Mouse (Mus musculus) inflammation-experienced regulatory T-cells, adult 6 months (primary cell): ENCODE data around the gene Mettl27. TPM values are rescaled to one million over a fixed set of nuclear protein-coding genes. Genes with fewer than 3 reads are reported as not detected.
"Not testable (repeated sequence)": the region's sequence is repeated elsewhere in the genome, so short reads cannot be mapped to it uniquely, and the experiment has no call there.

Experiments
- ATAC-seq: one replicate; pipeline ENCODE4 v1.8.0; 2017
- polyA plus RNA-seq, 3 experiments: library from polyadenylated mRNA; unstranded; fragments of 100-300 nt; shearing (Covaris generic); gene quantifications; one replicate each; pipeline ENCODE4 v1.2.1; 2017

Mettl27 gene
- polyA plus RNA-seq, 3 experiments from 2014 or later = 6.3 to 17.2 (median 12.0) TPM

DNA sequence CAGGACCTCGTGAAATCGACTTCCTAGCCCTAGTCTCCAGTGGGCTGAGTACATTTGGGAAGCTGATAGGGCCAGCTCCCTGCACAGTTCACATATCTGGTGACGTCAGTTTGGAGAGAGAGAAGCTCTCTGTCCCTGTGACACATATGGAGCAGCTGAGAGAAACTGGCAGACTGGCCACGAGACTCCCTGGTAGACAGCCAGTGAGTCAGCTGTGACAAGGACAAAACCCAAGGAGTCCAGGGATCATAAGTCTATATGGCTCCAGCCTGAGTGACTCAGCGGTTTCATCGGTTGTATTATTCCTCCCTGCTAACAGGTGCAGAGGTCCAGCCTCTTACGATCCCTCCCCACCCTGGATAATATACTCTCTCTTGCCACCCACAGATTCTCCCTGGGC lies 26.9 kb downstream of the Mettl27 start:
- no peak for ATAC-seq

DNA sequence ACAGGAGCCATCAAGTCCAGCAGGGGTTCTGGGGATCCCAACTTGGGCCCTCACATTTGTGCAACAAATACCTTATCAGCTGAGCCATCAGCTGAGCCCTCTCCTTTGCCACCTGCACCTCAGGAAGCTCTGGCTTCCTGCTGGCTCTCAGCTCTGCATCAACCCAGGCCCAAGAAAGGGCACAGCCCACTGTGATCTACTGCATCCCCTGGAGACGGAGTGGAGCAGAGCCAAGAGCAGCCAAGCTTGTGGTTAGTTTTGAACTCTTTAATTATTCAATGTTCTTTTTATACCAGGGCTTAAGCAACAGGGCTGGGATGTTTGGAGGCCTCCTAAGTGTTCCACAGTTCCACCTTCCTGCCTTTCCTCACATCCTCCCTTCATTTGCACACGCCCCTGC lies 28.3 kb downstream of the Mettl27 start:
- no peak for ATAC-seq

- ATAC-seq = no peak
Measured at GRCm38 (mm10) chr5:134961519-134961918, 29.4 kb downstream of the Mettl27 start.

- no peak for ATAC-seq
Measured at GRCm38 (mm10) chr5:134963546-134963945, 31.4 kb downstream of the Mettl27 start.

- not testable (repeated sequence) for ATAC-seq
Measured at GRCm38 (mm10) chr5:134964655-134965054, 32.5 kb downstream of the Mettl27 start.

- peak; percentile 41 for ATAC-seq
Measured at GRCm38 (mm10) chr5:134965473-134965851, 33.3 kb downstream of the Mettl27 start.

DNA sequence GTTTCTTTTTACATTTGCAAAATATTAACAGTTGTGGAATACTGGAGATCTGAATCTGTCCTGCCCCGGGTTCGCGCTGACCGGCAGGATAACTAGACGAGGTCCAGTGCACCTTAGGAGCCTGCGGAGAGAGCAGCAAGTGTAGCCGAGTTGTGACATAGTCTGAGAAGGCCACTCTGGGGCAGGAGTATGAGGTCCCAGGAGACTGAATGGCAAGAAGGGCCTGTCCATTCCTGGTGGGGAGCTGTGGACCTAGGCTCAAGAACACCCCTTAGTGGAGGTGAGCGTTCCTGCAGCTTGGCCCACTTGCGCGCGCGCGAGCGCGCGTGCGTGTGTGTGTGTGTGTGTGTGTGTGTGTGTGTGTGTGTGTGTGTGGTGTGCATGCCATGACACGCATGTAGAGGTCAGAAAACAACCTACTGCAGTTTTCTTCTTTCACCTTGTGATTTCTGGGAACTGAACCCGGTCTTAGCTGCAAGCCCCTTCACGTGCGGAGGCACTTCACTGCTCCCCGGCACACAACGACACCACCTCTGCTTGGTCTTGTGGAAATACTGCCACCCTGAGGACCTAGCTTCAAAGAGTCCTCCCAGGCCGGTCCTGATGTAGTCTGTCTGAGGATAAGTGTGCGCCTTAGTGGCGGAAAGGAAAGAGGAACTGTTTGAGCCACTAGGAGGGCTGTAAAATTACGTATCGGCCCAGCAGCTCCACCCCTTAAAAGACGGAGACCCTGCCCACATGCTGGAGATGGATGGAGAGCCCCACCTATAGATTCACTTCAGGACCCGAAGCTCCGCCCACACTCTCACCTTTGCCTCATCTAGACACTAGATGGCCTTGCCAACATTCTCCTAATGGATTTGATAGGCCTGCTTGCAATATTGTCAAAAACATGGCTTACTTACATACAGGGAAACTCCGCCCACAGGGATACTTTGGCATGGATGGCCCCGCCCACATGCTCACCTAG lies 34.0 kb downstream of the Mettl27 start:
- ATAC-seq = peak; percentile 82

DNA sequence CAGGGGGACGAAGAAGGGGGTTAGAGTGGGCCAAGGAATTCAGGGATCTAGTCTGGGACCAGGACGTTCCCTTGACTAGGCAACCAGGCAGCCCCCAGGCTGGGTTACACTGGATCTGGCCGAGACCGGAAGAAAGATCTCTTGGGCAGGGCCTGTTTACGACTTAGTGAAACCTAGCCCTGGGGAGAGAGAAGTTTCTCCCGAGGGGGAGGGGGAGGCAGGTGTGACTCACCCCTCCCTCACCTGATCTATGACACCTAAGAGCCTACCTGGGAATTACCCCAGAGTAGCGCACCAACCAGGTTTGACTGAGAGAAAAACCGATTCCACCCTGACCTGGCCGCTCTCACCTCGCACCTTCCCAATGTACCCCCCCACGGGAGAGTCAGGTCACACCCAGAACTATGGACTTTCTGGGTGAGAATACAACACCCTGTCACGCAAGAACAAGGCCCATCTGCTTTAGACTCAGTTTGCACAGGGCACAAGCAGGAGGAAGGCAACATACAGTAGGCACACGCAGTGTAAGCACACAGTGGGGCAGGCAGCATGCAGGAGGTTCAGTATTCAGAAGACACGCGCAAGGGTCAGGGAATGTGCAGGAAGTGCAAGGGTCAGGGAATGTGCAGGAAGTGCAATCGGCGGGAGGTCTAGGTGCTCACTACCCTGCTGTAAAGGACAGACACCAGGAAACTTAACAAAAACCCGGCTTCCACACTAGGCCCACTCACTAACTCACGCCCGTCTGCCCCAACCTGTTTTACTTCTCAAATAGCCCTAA lies 35.2 kb downstream of the Mettl27 start:
- ATAC-seq = no peak

DNA sequence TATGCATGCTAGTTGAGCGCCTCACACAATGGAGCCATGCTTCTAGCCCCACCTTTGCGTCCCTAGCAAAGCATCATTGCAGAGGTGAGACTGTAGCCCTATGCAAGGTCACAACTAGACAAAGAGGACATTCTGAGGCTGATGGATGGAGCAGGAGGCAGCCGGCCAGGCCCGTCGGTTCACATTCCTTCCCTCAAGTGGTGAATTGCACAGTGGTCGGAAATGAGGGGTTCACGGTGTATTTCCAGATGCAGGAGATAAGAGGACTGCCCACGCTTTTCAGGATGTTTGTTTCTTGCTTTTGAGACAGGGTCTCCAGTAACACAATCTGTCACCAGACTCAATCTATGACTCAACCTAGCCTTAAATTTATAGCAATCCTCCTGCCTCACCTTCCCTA lies 38.5 kb downstream of the Mettl27 start:
- ATAC-seq = no peak

- no peak for ATAC-seq
Measured at GRCm38 (mm10) chr5:134973081-134973480, 40.9 kb downstream of the Mettl27 start.

GRCm38 (mm10) chr5:134973526-134973925 lies 41.4 kb downstream of the Mettl27 start:
- no peak for ATAC-seq

DNA sequence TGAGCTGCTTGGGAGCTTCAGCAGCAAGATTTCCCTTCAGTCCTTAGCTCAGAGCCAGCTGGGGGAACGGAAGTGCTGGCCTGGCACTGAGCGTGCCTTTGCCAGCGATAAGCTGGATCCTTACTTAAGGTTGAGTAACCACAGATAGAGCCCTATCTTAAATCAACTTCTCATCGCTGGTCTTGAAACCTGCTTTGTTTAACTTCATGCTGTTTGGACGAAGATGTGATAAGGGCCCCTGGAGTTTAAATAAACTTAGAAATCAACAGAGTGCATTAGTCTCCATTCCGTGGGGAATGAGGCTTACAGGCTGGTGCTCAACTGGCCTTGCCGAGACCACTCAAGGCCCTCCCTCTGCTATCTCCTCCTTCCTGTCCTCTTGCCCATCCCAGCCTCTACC lies 42.1 kb downstream of the Mettl27 start:
- no peak for ATAC-seq

DNA sequence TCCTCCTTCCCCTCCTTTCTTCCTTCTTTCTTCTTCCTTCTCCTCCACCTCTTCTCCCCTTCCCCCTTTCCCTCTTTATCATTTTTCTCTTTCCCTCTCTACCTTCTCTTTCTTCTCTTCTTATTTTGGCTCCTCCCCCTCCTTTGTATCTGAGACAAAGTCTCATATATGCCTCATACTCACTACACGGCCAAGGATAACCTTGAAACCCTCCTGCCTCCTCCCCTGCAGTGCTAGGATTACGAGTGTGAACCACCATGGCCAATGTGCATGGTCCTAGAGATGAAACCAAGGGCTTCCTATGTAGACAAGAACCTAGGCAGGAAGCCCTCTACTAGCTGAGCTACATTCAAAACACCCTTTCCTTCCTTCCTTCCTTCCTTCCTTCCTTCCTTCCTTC lies 42.8 kb downstream of the Mettl27 start:
- no peak for ATAC-seq

DNA sequence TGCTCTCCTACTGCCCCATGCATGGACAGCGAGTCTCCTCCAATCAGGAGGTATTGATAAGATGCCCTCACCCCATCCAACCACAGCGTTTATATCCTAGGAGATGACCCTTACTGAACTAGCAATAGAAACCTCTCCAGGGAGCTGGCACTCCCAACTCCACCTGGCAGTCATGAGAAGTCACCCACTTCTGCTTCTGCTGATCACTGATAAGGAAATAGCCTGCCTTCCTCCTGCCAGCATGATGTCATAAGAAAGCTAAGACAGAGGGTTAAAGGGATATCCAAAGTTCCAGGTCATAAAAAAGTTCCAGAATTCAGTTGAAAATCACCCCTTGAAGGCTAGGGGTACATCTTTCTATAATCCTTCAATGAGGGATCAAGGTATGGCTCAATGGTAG lies 44.0 kb downstream of the Mettl27 start:
- ATAC-seq = no peak

- ATAC-seq = no peak
Measured at GRCm38 (mm10) chr5:134976577-134977250, 44.5 kb downstream of the Mettl27 start.

DNA sequence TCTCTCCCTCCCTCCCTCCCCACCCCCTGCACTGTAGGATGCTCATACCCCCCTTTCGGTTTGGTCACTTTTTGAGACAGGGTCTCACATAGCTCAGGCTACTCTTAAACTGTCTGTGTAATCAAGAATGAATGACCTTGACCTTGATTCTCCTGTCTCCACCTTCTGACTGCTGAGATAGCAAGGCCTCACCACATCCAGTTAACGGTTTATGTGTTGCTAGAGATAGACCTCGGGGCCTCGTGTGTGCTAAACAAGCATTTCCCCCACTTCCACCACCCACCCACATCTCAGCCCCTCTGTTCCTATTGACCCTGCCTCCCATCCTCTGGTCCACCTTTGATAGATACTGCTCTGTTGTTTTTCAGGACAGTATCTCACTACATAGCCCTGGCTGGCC lies 45.7 kb downstream of the Mettl27 start:
- ATAC-seq = no peak

DNA sequence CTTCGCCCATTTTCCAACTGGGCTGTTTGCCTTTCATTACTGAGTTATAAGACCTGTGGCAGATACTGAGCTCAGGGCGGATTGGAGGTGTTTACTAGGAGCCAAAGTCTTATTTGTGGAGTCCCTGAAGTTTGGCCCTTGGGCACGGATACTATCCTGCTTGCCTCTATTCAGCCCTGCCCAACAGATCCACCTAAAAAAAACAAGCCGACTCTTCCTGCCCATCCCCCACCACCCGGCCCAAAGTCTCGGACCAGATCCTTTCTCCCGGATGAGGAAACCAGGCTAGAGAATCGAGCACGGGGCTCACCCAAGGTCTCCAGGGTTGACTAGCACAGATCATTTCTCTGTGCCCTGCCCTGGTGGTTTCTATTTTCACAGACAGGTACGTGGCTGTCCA lies 49.0 kb downstream of the Mettl27 start:
- no peak for ATAC-seq

DNA sequence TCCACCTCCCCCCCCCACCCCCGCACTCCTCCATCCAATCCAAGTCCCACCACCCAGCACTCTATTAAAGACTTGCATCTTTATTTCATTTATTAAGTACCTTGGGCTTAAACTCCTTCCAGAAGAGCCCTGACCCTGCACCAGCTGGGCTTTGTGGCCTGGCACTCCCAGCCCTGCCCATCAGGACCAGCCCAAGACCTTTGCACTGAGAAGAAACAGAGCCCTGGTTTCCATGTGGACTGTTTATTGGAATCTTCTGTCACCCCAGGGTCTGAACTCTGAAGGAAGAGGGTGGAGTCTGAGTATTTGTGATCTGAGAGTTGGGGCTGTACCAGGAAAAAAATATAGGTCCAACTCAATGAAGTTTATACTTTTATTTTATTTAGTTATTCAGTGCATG lies 50.9 kb downstream of the Mettl27 start:
- no peak for ATAC-seq

- ATAC-seq = no peak
Measured at GRCm38 (mm10) chr5:134983771-134984170, 51.6 kb downstream of the Mettl27 start.

- no peak for ATAC-seq
Measured at GRCm38 (mm10) chr5:134985633-134986297, 53.6 kb downstream of the Mettl27 start, which contains the start of gene Cldn3. Cldn3 (plus strand) TSS chr5:134986214.

- ATAC-seq = no peak
Measured at GRCm38 (mm10) chr5:134986298-134987268, 54.4 kb downstream of the Mettl27 start.
